Mouse (Mus musculus) cortical plate, adult 2 months (tissue): Measurements from ENCODE around the gene Ldb2.

Source experiments
- CTCF ChIP-seq: fragments of 200-500 bp; IDR thresholded peaks from 2 replicates; pipeline ENCODE4 v1.5.1; 2011; ENCODE audit warnings: mild to moderate bottlenecking, control low read depth, low read length; ENCODE audit not compliant: insufficient read depth; ENCODE audit errors: extremely low read depth
- POLR2A ChIP-seq: fragments of 200-500 bp; IDR thresholded peaks from 2 replicates; pipeline ENCODE4 v1.6.1; 2011; ENCODE audit warnings: mild to moderate bottlenecking, low read length, control low read depth; ENCODE audit not compliant: insufficient read depth; ENCODE audit errors: extremely low read depth

DNA sequence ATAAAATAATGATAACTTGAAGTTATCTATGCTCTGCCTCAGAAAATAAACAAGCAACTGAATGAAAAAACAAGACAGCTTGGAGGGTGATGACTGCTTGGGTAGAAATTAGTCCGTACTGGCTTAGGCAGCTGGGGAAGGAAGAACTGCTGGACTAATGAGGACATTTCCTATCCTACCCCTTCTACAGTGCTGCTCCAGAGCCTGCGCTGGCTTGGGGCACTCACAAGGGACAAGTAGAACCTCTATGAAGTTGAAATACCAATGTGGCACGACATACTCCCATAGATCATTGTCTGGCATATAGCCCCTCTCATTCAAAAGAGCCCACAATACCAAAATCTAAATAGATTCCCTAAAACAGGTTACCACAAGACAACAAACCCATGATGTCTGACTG, 131.6 kb downstream of the Ldb2 start:
- no peak for TF ChIP-seq POLR2A
- no peak for TF ChIP-seq CTCF
